Mouse (Mus musculus): ENCODE measurements around the gene Angptl3.

GRCm38 (mm10) chr4:99081169-99081568 lies 50.4 kb downstream of the Angptl3 start:
- TF ChIP-seq MAX (IDR thresholded peaks at IDR 0.05; ENCODE audit: low read depth) (no peak), TCF12 (IDR thresholded peaks at IDR 0.05; ENCODE audit: insufficient read depth, poor library complexity, severe bottlenecking) (no peak), CEBPB (IDR thresholded peaks at IDR 0.05; ENCODE audit: insufficient read depth, poor library complexity, severe bottlenecking) (no peak), POLR2A (IDR thresholded peaks at IDR 0.05; ENCODE audit: insufficient read length, low read depth) (no peak), USF1 (IDR thresholded peaks at IDR 0.05; ENCODE audit: low read depth) (no peak), POLR2AphosphoS2 (IDR thresholded peaks at IDR 0.05; ENCODE audit: insufficient read length, low read depth) (no peak), E2F4 (IDR thresholded peaks at IDR 0.05; ENCODE audit: insufficient read depth) (no peak)
